Mouse (Mus musculus): ENCODE measurements around the gene En1. TPM values are rescaled to one million over a fixed set of nuclear protein-coding genes. Genes with fewer than 3 reads are reported as not detected.

The En1 gene
- polyA plus RNA-seq, 1 experiment from 2014 or later = not detected

DNA sequence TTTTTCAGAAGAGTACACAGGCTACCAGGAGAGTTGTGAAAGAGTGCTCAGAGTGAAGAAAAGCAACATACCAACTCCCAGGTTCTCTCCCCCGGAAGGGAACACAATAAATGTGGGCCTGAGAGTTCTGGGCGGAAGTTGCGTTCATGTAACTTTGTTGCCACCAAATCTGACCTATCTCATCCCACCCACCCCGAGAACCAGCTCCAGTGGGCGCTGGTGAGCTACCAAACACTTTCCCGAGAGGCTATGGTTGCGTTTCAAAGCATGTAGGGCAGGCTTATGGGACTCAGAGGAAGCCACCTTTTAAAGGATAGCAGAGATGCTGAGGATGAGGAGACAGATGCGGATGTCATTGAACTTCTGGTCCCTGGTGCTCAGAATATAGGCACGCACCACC, 26.6 kb downstream of the En1 start:
- peak; percentile 47 for TF ChIP-seq CTCF (IDR thresholded peaks at IDR 0.05; ENCODE audit: low read depth)
- TF ChIP-seq EP300 (optimal IDR thresholded peaks at IDR 0.05) = no peak
- no peak overlapping the region for H3K4me3 ChIP-seq (ENCODE audit: low read depth, low read length)
- H3K27ac ChIP-seq (replicated peaks) = no peak overlapping the region
- DNase-seq (ENCODE audit: low spot score) = no peak
- no peaks in the 10 kb centered on the region for H3K4me1 ChIP-seq (replicated peaks; ENCODE audit: control insufficient read depth, insufficient read depth)
- WGBS = 49% methylated on average over 9 of the region's 9 CpGs
- no peaks in the 10 kb centered on the region for H3K9me3 ChIP-seq (ENCODE audit: control insufficient read depth, low read length)
- no peak for ATAC-seq (ENCODE audit: low FRiP score, low TSS enrichment)
- no peak overlapping the region for H3K4me2 ChIP-seq (replicated peaks; ENCODE audit: low read depth)
- no peaks in the 10 kb centered on the region for H3K27me3 ChIP-seq (ENCODE audit: control insufficient read depth, insufficient read depth, low read length)
- no peaks in the 10 kb centered on the region for H3K36me3 ChIP-seq (ENCODE audit: control insufficient read depth, insufficient read depth, low read length)
- H3K9ac ChIP-seq (ENCODE audit: low read length) = no peak overlapping the region

DNA sequence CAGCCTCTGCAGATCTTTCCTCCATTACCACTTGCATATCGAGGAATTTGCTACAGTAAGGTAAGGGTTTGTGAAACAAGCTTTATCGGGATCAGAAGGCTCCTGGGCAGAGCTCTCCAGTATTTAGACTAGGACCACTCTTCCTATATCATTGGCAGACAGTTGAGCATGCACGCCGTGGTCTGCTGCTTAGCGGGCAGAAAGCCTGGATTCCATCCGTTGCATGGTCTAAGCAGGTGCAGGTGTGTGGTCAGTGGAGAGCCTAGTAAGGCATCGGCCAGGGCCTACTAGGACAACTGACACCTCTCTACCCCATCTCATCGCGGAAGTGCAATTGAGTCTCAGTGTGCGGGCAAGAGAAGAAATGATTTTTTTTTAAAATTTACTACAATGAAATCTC, 41.2 kb downstream of the En1 start:
- Histone ChIP-seq H3K27ac (replicated peaks) (no peak overlapping the region), H3K9ac (ENCODE audit: low read length) (no peak overlapping the region), H3K27me3 (ENCODE audit: control insufficient read depth, insufficient read depth, low read length) (no peaks in the 10 kb centered on the region), H3K4me3 (ENCODE audit: low read depth, low read length) (no peak overlapping the region), H3K4me1 (replicated peaks; ENCODE audit: control insufficient read depth, insufficient read depth) (no peaks in the 10 kb centered on the region), H3K9me3 (ENCODE audit: control insufficient read depth, low read length) (no peaks in the 10 kb centered on the region), H3K36me3 (ENCODE audit: control insufficient read depth, insufficient read depth, low read length) (no peaks in the 10 kb centered on the region), H3K4me2 (replicated peaks; ENCODE audit: low read depth) (no peak overlapping the region)
- WGBS = 23% methylated on average over 10 of the region's 10 CpGs
- no peak for TF ChIP-seq CTCF (IDR thresholded peaks at IDR 0.05; ENCODE audit: low read depth)
- no peak for TF ChIP-seq EP300 (optimal IDR thresholded peaks at IDR 0.05)
- no peak for ATAC-seq (ENCODE audit: low FRiP score, low TSS enrichment)
- DNase-seq (ENCODE audit: low spot score) = no peak

DNA sequence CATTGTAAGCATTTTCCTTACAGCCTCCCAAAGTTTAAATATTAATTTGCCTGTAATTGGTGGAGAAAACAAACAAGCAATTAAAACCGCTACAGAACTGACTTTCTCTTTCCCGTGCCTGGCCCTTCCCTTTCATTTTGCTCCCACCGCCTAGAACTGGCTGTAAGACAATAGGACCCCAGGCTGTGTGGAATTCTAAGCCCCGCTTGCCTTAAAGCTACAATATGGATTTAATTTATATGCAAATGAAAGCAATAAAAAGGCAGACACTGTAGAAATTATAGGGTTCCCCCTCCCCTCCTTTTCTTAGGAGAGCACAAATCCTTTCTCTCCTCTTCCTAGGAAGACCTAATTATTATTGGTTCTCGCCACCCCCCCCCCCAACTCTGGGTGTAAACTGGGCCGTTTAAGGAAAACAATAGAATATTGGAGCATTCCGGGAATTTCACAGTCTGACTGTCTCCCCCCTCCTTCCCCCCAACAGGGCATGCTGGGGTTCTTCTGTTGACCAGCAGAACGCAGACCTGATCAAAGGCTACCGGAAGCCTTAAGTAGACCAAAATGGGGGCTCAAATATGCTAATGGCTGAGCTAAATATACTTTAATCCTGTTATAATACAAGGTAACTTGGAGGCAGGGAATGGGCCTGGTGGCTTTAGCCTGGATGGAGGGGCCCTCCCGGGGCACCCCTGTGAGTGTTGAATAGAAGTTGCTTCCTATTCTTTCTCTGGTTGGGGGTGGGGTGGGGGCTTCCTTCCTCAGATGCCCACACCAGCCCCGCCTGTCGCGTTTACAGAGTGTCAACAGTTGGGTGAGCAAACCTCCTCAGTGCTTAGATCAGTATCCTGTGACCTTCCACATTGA, 41.9 kb downstream of the En1 start:
- DNase-seq (ENCODE audit: low spot score) (no peak), ATAC-seq (ENCODE audit: low FRiP score, low TSS enrichment) (no peak)
- H3K4me2 ChIP-seq (replicated peaks; ENCODE audit: low read depth) = no peak overlapping the region
- H3K27me3 ChIP-seq (ENCODE audit: control insufficient read depth, insufficient read depth, low read length) = no peaks in the 10 kb centered on the region
- H3K36me3 ChIP-seq (ENCODE audit: control insufficient read depth, insufficient read depth, low read length) = no peaks in the 10 kb centered on the region
- TF ChIP-seq CTCF (IDR thresholded peaks at IDR 0.05; ENCODE audit: low read depth) (no peak), EP300 (optimal IDR thresholded peaks at IDR 0.05) (no peak)
- H3K9ac ChIP-seq (ENCODE audit: low read length) = no peak overlapping the region
- no peak overlapping the region for H3K4me3 ChIP-seq (ENCODE audit: low read depth, low read length)
- no peaks in the 10 kb centered on the region for H3K4me1 ChIP-seq (replicated peaks; ENCODE audit: control insufficient read depth, insufficient read depth)
- WGBS = 20% methylated on average over 13 of the region's 13 CpGs
- H3K9me3 ChIP-seq (ENCODE audit: control insufficient read depth, low read length) = no peaks in the 10 kb centered on the region
- H3K27ac ChIP-seq (replicated peaks) = no peak overlapping the region

DNA sequence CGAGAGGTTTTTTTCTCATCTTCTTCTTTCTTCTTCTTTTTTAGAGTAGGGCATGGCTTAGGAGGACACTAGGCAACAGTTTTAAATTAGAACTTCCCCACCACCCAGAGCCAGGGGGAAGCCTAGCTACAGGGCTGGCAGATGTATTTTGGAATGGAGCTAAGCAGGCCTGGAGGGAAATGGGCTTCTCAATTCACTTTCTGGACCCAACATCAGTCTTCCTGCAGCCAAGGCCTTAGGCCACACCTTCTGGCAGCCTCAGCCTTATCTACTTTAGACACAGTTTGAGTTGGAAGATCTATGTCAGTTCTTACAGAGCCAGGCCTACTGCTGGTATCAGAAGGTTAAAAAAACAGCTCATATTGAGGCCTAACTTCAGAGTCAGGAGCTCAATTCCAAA, 42.5 kb downstream of the En1 start:
- Histone ChIP-seq H3K4me2 (replicated peaks; ENCODE audit: low read depth) (no peak overlapping the region), H3K9ac (ENCODE audit: low read length) (no peak overlapping the region), H3K4me1 (replicated peaks; ENCODE audit: control insufficient read depth, insufficient read depth) (no peaks in the 10 kb centered on the region), H3K4me3 (ENCODE audit: low read depth, low read length) (no peak overlapping the region), H3K9me3 (ENCODE audit: control insufficient read depth, low read length) (no peaks in the 10 kb centered on the region), H3K27ac (replicated peaks) (no peak overlapping the region), H3K27me3 (ENCODE audit: control insufficient read depth, insufficient read depth, low read length) (no peaks in the 10 kb centered on the region), H3K36me3 (ENCODE audit: control insufficient read depth, insufficient read depth, low read length) (no peaks in the 10 kb centered on the region)
- WGBS = 67% methylated on average over 1 of the region's 1 CpGs
- TF ChIP-seq CTCF (IDR thresholded peaks at IDR 0.05; ENCODE audit: low read depth) (no peak), EP300 (optimal IDR thresholded peaks at IDR 0.05) (no peak)
- ATAC-seq (ENCODE audit: low FRiP score, low TSS enrichment) = no peak
- DNase-seq (ENCODE audit: low spot score) = no peak

DNA sequence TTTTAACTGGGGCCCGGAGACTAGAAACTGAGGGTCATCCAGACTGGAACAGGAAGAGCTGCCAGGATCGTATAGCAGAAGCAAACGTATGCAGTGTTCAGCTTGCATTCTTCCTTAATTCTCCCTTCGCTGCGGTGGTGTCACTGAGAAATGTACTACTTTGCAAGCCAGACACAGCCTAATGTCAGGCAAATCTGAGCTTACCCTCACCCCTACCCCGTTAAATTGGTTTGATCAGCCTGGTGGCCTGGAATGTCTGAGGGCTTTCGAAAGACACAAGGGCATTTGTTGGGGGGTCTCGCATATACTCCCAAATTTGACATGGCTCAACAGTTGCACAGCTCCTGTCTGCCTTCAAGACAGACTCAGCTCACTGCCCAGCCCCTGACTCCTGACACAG, 47.9 kb downstream of the En1 start:
- DNase-seq (ENCODE audit: low spot score) = no peak
- no peak for ATAC-seq (ENCODE audit: low FRiP score, low TSS enrichment)
- Histone ChIP-seq H3K9me3 (ENCODE audit: control insufficient read depth, low read length) (no peaks in the 10 kb centered on the region), H3K4me2 (replicated peaks; ENCODE audit: low read depth) (no peak overlapping the region), H3K27ac (replicated peaks) (no peak overlapping the region), H3K36me3 (ENCODE audit: control insufficient read depth, insufficient read depth, low read length) (no peaks in the 10 kb centered on the region), H3K4me3 (ENCODE audit: low read depth, low read length) (no peak overlapping the region), H3K27me3 (ENCODE audit: control insufficient read depth, insufficient read depth, low read length) (no peaks in the 10 kb centered on the region), H3K4me1 (replicated peaks; ENCODE audit: control insufficient read depth, insufficient read depth) (no peaks in the 10 kb centered on the region), H3K9ac (ENCODE audit: low read length) (no peak overlapping the region)
- WGBS = 61% methylated on average over 8 of the region's 8 CpGs
- TF ChIP-seq EP300 (optimal IDR thresholded peaks at IDR 0.05) (no peak), CTCF (IDR thresholded peaks at IDR 0.05; ENCODE audit: low read depth) (no peak)

DNA sequence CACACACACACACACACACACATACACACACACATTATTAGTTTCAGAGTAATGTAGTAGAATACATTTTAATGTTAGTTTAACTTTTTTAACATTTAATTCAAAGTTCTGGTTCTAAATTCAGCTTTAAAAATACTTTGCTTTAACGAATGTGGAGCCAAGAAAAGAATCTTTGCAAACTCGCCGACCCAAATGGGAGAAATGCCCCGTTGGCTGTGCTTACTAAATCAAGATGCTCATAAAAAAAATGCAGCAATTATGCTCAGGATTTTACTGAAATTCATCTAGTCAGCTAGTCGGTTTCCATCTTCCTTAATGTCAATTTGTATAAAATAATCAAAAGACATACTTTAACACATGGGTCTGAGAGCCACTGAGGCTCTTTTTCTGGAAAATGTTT, 49.8 kb downstream of the En1 start:
- TF ChIP-seq CTCF (IDR thresholded peaks at IDR 0.05; ENCODE audit: low read depth) = no peak
- TF ChIP-seq EP300 (optimal IDR thresholded peaks at IDR 0.05) = no peak
- Histone ChIP-seq H3K4me1 (replicated peaks; ENCODE audit: control insufficient read depth, insufficient read depth) (no peaks in the 10 kb centered on the region), H3K4me2 (replicated peaks; ENCODE audit: low read depth) (no peak overlapping the region), H3K4me3 (ENCODE audit: low read depth, low read length) (no peak overlapping the region), H3K27ac (replicated peaks) (no peak overlapping the region), H3K9me3 (ENCODE audit: control insufficient read depth, low read length) (no peaks in the 10 kb centered on the region), H3K9ac (ENCODE audit: low read length) (no peak overlapping the region), H3K27me3 (ENCODE audit: control insufficient read depth, insufficient read depth, low read length) (no peaks in the 10 kb centered on the region), H3K36me3 (ENCODE audit: control insufficient read depth, insufficient read depth, low read length) (no peaks in the 10 kb centered on the region)
- WGBS = 70% methylated on average over 5 of the region's 5 CpGs
- no peak for ATAC-seq (ENCODE audit: low FRiP score, low TSS enrichment)
- DNase-seq (ENCODE audit: low spot score) = no peak
